Mouse (Mus musculus) layer of hippocampus, adult 11-12 months (tissue): Measurements from ENCODE around the gene Olfr221.
"Not testable (repeated sequence)": the region's sequence is repeated elsewhere in the genome, so short reads cannot be mapped to it uniquely, and the experiment has no call there.

ENCODE experiments used
- DNase-seq: peaks from one replicate; pipeline ENCODE4 v3.0.0; 2022; ENCODE audit warnings: low spot score

Olfr221 gene

GRCm38 (mm10) chr14:52042359-52042758 lies at the start of gene Olfr221:
Olfr221 (minus strand) TSS chr14:52042459.
- not testable (repeated sequence) for DNase-seq

DNA sequence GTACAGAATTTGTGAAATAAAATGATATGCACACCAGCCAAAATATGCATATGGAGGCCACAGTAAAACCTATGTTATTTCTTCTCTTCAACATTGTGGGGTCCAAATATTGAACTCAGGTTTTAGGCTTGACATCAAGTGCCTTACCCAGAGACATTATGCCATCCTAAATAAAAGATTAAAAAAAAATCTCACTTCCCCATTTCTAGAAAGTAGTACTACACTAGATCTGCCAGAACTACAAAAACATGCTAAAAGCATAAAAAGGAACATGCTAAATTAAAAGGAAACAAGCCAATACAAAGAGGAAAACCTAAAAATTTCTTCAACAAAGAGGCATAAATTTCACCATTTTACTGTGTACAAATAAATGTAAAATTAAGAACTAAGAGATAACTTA lies 40.8 kb upstream of the Olfr221 start:
- DNase-seq = no peak

- no peak for DNase-seq
These were observed 29.4 kb upstream of the Olfr221 start for GRCm38 (mm10) chr14:52071599-52072137.

GRCm38 (mm10) chr14:52066135-52066534 lies 23.9 kb upstream of the Olfr221 start:
- DNase-seq = no peak

- no peak for DNase-seq
These were observed 19.5 kb upstream of the Olfr221 start for GRCm38 (mm10) chr14:52061798-52062197.

GRCm38 (mm10) chr14:52060800-52061199 lies 18.5 kb upstream of the Olfr221 start:
- DNase-seq = peak; percentile 15

DNA sequence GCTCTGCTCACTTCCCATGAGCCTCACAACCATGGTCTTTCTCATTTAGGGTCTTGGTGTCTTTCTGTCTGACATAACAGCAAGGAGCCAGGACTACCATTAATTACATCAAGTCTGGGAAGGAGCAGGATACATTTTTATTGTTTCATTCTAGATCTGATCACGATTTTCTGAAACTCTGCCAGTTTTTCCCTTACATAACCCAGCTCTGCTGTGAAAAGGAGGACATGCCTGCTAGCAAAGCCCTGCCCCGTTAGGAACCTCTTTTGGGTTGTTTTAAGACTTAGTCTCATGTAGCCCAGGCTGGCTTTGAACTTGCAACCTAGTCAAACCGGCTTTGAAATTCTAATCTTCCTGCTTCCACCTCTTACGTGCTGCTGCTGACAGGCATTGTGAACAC lies 17.7 kb upstream of the Olfr221 start:
- no peak for DNase-seq

DNA sequence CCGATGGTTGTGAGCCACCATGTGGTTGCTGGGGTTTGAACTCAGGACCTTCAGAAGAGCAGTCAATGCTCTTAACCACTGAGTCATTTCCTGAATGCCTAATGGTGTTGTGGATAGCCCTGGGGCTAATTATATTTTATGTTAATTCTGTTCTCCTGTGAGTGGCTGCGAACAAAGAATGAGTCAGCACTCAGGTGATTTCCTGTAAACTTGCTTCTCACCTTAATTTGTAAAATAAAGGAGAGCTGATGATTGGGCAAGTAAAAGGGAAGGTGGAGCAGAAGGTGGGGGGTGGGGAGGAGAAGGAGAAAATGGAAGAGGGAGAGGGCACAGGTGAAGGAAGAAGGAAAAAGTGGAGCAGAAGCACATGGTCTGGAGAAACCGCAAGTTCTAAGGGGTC lies 10.5 kb upstream of the Olfr221 start:
- DNase-seq = not testable (repeated sequence)

DNA sequence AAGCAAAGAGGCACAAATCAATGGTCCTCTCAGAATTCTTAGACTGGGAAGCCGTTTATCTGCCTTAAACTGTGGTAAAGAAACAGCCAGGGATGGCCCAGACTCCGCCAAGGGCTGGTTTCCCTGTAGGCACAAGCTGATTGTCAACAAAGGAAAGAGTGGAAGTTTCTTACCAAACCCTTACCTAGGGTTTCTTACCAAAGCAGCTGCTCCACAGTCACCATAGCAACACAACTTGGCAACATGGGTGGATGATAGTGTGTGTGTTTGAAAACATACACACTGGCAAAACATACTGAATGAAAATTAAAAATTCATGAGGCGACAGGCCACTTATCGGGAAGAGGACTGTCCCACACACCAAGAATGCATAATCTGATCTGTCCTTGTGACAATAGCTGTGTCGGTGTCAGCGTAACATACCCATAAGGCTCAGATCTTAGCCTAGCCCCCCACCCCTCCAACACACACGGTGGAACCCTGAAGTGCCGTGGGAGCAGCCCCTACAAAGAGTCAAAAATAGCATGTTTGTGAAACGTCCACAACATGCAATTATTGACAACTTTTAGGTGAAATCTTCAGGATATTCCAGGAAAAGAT lies 3.8 kb upstream of the Olfr221 start:
- DNase-seq = no peak

- DNase-seq = peak; percentile 28
These were observed 2.8 kb upstream of the Olfr221 start for GRCm38 (mm10) chr14:52044901-52045678.

DNA sequence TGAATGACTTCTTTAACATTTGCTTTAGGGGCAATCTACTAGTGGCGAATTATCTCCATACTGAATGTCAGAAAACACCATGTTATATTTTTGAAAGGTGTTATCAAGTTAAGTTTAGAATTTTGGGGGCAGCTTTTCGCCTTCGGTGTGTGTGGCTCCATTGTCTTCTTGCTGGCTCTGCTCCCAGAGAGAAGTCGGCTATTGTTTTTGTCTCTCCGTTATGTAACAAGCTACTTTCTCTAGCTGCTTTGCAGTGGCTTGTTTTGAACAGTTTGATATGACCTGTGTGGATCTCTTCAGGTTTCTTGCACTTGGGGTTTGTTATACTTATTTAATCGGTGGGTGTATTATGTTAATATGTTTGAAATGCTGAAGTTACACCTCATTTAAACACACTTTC lies 1.2 kb upstream of the Olfr221 start:
- no peak for DNase-seq

DNA sequence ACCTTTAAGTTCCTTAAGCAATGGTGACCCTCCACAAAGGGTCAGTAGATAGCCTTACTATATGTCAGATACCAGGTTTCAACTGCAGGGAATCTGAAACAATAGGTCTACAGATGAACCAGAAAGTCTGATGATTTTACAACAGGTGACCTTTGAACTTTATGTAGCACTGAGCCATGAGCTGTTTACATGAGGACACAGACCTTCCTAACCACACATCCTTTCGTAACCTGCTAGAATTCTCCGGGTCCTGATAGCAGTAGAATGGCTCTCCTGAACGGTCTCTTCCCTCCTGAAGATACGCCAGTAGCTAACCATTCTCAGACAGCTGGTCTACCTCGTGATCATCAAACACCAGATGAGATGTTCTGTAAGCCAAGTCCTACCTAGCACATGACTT lies 2.9 kb downstream of the Olfr221 start:
- DNase-seq = no peak

GRCm38 (mm10) chr14:52035926-52036325 lies 6.3 kb downstream of the Olfr221 start:
- no peak for DNase-seq

GRCm38 (mm10) chr14:52026342-52026741 lies 15.9 kb downstream of the Olfr221 start:
- no peak for DNase-seq

- no peak for DNase-seq
These were observed 18.1 kb downstream of the Olfr221 start for GRCm38 (mm10) chr14:52024133-52024532.

- DNase-seq = peak; percentile 90
These were observed 19.4 kb downstream of the Olfr221 start for GRCm38 (mm10) chr14:52022709-52023459.

DNA sequence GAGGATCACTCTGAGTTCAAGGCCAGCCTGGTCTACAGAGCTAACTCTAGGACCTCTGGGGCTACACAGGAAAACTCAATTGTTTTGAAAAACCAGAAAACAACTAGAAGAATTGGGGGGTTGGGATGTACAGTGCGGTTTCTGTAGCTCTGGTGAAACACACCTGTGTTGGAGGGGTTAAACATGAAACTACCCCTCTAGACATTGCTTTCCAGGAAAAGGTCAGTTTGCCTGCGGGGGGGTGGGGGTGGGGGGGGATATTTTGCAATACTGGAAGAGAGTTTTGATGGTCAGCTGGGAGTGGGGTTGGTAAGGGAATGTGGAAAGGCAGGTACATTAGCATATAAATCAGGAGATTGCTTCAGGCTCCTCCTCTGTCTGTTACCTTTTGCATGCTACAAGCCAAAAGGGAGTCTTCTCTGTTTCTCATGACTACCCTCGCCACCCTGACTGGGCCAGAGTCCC lies 20.0 kb downstream of the Olfr221 start:
- no peak for DNase-seq

DNA sequence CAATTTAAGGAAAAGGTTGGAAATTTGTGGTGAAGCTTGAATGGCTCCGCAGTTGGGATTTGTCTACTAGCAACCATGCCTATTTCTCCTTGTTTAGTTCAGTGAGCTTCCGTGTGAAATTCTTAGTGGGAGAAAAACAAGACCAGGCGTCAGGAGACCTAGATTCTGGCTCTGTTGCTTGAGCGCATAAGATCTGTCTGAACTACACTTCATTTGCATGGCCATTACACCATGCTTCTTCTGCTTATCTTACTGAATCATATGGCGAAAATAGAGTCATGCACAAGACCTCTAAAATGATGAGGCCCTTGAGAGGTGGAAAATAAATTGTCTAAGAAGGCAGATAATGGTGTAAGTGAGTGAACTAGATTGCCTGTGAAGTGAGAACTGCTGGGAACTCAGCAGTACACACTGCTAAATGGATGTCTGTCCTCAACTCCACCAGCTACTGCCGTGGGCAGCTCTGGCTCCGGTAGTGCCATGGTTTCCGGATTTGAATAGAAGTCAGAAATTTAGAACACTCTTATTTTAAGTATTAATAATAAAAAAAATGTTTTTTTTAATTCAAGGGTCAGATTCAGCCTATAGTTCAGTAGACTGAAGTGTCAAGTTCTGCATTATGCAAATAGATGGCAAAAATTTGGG lies 20.6 kb downstream of the Olfr221 start:
- DNase-seq = no peak

DNA sequence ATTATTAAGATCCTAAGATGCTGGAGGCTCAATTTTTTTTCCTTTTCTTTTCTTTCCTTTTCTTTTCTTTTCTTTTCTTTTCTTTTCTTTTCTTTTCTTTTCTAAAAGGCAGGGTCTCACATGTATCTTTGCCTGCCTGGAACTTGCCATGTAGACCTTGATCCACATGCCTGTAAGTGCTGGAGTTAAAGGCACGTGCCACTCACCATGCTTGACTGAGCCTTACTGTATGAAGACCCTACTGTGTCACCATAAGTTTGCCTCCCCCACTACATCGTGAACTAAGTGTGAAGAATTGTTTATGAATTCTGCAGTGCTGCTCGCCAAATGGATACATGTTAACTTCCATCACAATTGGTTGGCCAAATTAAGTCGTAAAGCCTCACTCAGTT lies 21.1 kb downstream of the Olfr221 start:
- no peak for DNase-seq

DNA sequence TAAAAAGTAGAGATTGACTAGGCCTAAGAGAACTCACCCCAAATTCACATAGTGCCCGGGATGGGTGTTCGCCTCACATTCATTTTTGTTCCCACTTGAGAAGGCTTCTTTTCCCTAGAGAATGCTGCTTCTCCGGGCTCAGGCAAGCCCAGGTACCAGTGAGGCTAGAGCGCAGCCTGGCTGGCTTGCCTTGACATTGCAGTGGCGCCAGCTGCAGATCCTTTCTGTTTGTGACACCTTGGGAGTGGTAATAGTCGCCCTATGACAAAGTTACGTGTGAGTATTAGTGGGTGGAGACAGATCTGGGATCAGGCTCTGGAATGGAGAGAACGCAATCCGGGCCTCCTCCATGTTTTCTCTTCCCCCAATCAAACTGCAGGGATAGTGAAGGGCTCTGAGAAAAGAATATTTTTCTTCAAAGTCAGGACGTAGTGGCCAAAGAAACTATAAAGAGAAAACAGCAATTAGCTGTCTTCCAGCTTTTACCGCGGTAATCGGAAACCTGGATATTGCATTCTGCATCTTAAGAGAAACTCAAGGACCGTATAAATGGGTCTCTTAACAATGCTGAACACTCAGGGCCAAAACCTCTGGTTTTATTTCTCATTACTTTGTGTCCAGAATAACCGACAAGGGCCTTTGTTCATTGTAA lies 21.6 kb downstream of the Olfr221 start, which contains the start of gene Zfp219:
Zfp219 (minus strand) TSS at position 248 of the 652 bp plus-strand sequence.
- DNase-seq = peak; percentile 68

DNA sequence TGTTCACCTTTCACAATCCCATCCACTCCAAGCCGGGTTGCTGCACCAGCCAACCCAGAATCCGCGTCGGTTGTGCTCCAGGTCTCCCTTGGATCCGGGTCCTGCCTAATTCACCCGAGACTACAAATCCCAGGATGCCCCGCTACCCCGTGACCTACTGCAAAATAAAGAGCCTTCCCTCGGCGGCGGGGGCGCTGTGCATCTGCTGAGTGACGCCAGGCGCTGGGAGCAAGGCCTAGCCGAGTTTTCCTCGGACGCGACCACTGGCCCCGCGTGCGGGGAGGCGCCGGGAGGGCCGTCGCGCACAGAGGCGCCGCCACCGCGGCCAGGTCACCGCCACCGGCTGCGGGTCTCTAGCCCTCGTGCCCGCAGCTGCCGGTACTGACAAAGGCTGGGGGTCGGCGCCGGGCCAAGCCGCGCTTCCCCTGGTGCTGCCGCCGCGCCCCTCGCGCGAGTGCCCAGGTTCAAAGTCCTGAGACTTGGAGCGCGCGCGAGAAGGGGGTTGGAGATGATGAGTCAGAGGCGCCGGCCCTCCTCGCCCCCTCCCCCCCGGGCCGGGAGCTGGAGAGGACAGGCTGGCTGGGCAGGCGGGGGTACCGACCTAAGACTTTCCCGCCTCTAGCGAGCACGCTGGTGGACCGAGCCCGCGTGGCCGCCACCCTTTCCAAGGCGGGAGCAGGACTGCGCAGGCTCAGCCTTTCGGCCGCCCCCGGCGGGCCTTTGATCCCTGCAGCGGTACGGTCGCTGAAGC lies 22.5 kb downstream of the Olfr221 start:
- DNase-seq = peak; percentile 99
